Mouse (Mus musculus) heart, postnatal 0 days (tissue): ENCODE results near the gene B4galnt2. TPM values are rescaled to one million over a fixed set of nuclear protein-coding genes. Genes with fewer than 3 reads are reported as not detected.

Experiments used
- ATAC-seq: fragments of 200-750 bp; cut with Nextera tagmentation; 2 replicates; pipeline ENCODE4 v1.8.0; 2017; ENCODE audit warnings: low read depth, moderate number of reproducible peaks, moderate library complexity; ENCODE audit not compliant: insufficient read depth
- DNase-seq: peaks from one replicate; pipeline ENCODE4 v3.0.0-alpha.2; 2016; ENCODE audit warnings: low spot score
- H3K27ac ChIP-seq: fragments of 300-500 bp; sonication (generic); 2 replicates; pipeline ENCODE4 v1.5.1; 2014; ENCODE audit warnings: low read depth, mild to moderate bottlenecking
- H3K27me3 ChIP-seq: fragments of 300-500 bp; sonication (generic); 2 replicates; pipeline ENCODE4 v1.6.1; 2014; ENCODE audit warnings: low read length, mixed read lengths; ENCODE audit not compliant: control insufficient read depth, insufficient read depth
- H3K36me3 ChIP-seq: fragments of 300-500 bp; sonication (generic); replicated peaks from 2 replicates; pipeline ENCODE4 v1.6.1; 2014; ENCODE audit warnings: low read length, mixed read lengths; ENCODE audit not compliant: control insufficient read depth, insufficient read depth
- H3K4me1 ChIP-seq: fragments of 300-500 bp; sonication (generic); 2 replicates; pipeline ENCODE4 v1.6.1; 2014; ENCODE audit warnings: antibody characterized with exemption; ENCODE audit not compliant: control insufficient read depth, insufficient read depth
- H3K4me2 ChIP-seq: fragments of 300-500 bp; sonication (generic); 2 replicates; pipeline ENCODE4 v1.6.1; 2014; ENCODE audit warnings: low read depth, mild to moderate bottlenecking, low read length, moderate library complexity
- H3K4me3 ChIP-seq: fragments of 300-500 bp; sonication (generic); 2 replicates; pipeline ENCODE4 v1.5.1; 2014; ENCODE audit warnings: low read depth, low read length
- H3K9ac ChIP-seq: fragments of 300-500 bp; sonication (generic); replicated peaks from 2 replicates; pipeline ENCODE4 v1.6.1; 2014; ENCODE audit warnings: low read depth, low read length, mixed read lengths
- H3K9me3 ChIP-seq: fragments of 300-500 bp; sonication (generic); replicated peaks from 2 replicates; pipeline ENCODE4 v1.6.1; 2016; ENCODE audit warnings: low read length; ENCODE audit not compliant: control insufficient read depth
- CTCF ChIP-seq: IDR thresholded peaks from 2 replicates; pipeline ENCODE4 v1.5.1; 2016; ENCODE audit warnings: antibody characterized with exemption, control low read depth, low read depth
- EP300 ChIP-seq: IDR thresholded peaks from 2 replicates; pipeline ENCODE4 v1.6.1; 2016; ENCODE audit warnings: antibody characterized with exemption, low read depth
- whole genome bisulfite sequencing: fragments of 180-500 bp; shearing (Covaris S2); extraction: QIAGEN DNeasy Blood & Tissue Kit; methylation state at CpG from one replicate; pipeline ENCODE4 v1.1.7; 2014; 5-methylcytosine and 5-hydroxymethylcytosine counted together
- polyA plus RNA-seq: library from polyadenylated mRNA; unstranded; fragments of >200 nt; fragmentation: Nextera tagmentation; extraction: Ambion mirVana; gene quantifications from 2 replicates; pipeline ENCODE4 v1.2.1, GENCODE M21; 2015
- total RNA-seq: library from RNA; depleted of rRNA; stranded (reverse); fragments of >200 nt; gene quantifications from 2 replicates; pipeline ENCODE4 v1.2.3, GENCODE M21; 2014; ENCODE audit warnings: low replicate concordance

The B4galnt2 gene
- total and polyA plus RNA-seq, 2 experiments from 2014 or later: 0.07 TPM; not detected in 1

DNA sequence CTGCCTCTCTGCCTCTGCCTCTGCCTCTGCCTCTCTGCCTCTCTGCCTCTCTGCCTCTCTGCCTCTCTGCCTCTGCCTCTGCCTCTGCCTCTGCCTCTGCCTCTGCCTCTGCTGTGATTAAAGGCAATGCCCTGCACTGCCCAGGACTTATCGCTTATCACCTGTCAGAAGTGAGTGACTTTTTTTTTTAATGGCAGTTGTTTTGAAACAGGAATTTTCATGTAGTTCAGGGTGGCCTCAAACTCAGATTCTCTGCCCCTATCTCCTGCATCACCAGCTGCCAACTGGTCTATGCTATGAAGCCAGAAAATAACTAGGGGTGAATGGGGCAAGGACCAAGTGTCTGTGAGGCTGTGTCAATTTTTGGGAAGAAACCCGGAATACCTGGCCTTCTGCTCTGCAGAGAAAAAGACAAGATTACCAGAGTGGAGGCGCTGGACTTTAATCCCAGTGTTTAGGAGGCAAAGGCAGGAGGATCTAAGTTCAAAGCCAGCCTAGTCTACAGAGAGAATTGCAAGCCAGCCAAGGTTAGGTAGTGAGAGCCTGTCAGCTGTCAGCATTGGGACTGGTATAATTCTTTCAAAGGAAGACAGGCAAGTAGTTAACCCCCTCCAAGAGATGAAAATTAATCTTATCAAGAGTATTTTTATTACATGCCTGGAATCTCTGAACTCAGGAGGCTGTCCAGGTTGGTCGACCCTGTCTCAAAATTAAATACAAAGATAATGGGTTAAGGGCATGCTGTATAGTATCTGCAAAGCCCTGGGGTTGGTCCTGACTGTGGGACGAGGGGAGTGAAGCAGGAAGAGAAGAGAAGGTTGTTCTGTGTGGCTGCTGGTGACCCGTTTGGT is 88.1 kb downstream of the B4galnt2 start:
- Histone ChIP-seq H3K4me1 (peaks cover 7% of the 10 kb centered on the region), H3K4me2 (no peak overlapping the region), H3K27ac (no peak overlapping the region), H3K27me3 (peaks cover 22% of the 10 kb centered on the region), H3K9me3 (no peaks in the 10 kb centered on the region), H3K4me3 (no peak overlapping the region), H3K36me3 (0 out of 2 replicates have a peak, but pooled peaks cover 7% of the 10 kb centered on the region), H3K9ac (0 out of 2 replicates have a peak overlapping the region, but pooled peaks have one; percentile 18)
- 49% methylated on average over 6 of the region's 6 CpGs for WGBS
- ATAC-seq: no peak
- TF ChIP-seq CTCF: no peak
- TF ChIP-seq EP300: no peak
- DNase-seq: no peak

- peaks cover 12% of the 10 kb centered on the region for H3K27me3 ChIP-seq
- no peaks in the 10 kb centered on the region for H3K36me3 ChIP-seq
- DNase-seq (no peak), ATAC-seq (no peak)
- H3K27ac ChIP-seq: peak overlapping the region; percentile 80
- 42% methylated on average over 3 of the region's 3 CpGs for WGBS
- peak overlapping the region; percentile 57; the same call in 1 of the 2 replicates for H3K9ac ChIP-seq
- peak overlapping the region; percentile 80 for H3K4me2 ChIP-seq
- no peak for TF ChIP-seq CTCF
- H3K4me3 ChIP-seq: peak overlapping the region; percentile 58; the same call in 1 of the 2 replicates
- H3K4me1 ChIP-seq: peaks cover 7% of the 10 kb centered on the region
- no peaks in the 10 kb centered on the region for H3K9me3 ChIP-seq
These were observed 89.1 kb downstream of the B4galnt2 start for GRCm38 (mm10) chr11:95825625-95826024.

DNA sequence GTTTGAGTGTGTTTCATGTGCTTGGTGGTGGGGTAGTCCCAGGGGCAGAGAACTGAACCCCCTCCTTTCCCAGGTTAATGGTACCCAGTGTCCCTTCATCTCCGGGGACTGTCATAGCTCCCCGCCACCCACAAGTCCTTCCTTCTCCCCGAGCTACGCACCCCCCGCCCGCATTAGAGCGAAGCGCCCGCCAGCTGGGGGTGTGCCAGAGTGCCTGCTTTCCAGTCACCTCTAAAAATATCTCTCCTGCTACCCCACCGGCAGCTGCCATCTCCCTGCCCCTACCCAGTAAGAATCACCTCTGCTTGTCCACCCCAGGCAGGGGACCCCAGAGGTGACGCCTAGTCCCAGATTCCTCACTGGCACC is 89.8 kb downstream of the B4galnt2 start:
- peak overlapping the region; percentile 57 for H3K9ac ChIP-seq
- H3K4me2 ChIP-seq: peak overlapping the region; percentile 80
- ATAC-seq (peak; percentile 59), DNase-seq (peak; percentile 85)
- peak overlapping the region; percentile 80 for H3K27ac ChIP-seq
- 1% methylated on average over 11 of the region's 11 CpGs for WGBS
- H3K4me3 ChIP-seq: peak overlapping the region; percentile 58
- no peaks in the 10 kb centered on the region for H3K36me3 ChIP-seq
- TF ChIP-seq EP300 (no peak), CTCF (no peak)
- peaks cover 7% of the 10 kb centered on the region for H3K4me1 ChIP-seq
- H3K27me3 ChIP-seq: peaks cover 5% of the 10 kb centered on the region
- no peaks in the 10 kb centered on the region for H3K9me3 ChIP-seq

- Histone ChIP-seq H3K9me3 (no peaks in the 10 kb centered on the region), H3K36me3 (no peaks in the 10 kb centered on the region), H3K9ac (peak within 1 kb of the TSS; percentile 57), H3K27me3 (no peaks in the 10 kb centered on the region), H3K4me3 (peak within 1 kb of the TSS; percentile 58), H3K4me2 (peak within 1 kb of the TSS; percentile 80), H3K27ac (peak within 1 kb of the TSS; percentile 80), H3K4me1 (peaks cover 7% of the 10 kb centered on the region)
- no peak for TF ChIP-seq CTCF
- TF ChIP-seq EP300: no peak
- ATAC-seq: peak; percentile 95
- under 1% methylated on average over 73 of the region's 78 CpGs for WGBS
- peak; percentile 87 for DNase-seq
These were observed 90.4 kb downstream of the B4galnt2 start, which contains the start of gene Phospho1 for GRCm38 (mm10) chr11:95824071-95824876. Gene Phospho1, plus strand, starts transcription at chr11:95824499.

GRCm38 (mm10) chr11:95822437-95822836 is 92.3 kb downstream of the B4galnt2 start:
- Histone ChIP-seq H3K4me1 (peaks cover 7% of the 10 kb centered on the region), H3K4me2 (no peak overlapping the region), H3K36me3 (no peaks in the 10 kb centered on the region), H3K27me3 (no peaks in the 10 kb centered on the region), H3K27ac (no peak overlapping the region), H3K9ac (no peak overlapping the region), H3K4me3 (no peak overlapping the region), H3K9me3 (no peaks in the 10 kb centered on the region)
- TF ChIP-seq EP300 (no peak), CTCF (no peak)
- DNase-seq (no peak), ATAC-seq (no peak)
- whole genome bisulfite sequencing: 88% methylated on average over 4 of the region's 4 CpGs
